25 mouse cellular contexts compared by ENCODE assay signal in the genomic region with DNA sequence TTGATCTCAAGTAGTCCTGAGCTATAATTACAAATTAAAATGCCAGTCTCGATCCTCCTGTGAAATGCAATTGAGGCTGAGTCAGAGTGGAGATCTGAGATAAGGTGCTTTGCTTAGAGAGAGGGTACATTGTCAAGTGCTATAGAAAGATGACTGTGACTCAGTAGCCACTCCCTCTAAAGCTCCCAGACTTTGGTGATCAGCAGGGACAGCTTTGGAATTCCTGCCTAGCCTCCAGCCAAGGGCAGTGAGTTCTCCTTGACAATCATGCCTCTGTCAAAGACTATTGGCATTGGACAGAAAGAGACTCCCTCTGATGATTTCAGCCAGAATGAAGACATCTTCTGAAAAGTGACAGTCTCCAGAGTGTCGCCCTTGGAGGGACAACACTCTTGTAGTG.
DNase-seq lines count a peak whose midpoint lies in the region; ATAC-seq and TF ChIP-seq lines count a peak whose summit lies in the region.
"Had no signal": no experiment of that assay in that cellular context is flagged by ENCODE, and none has a peak within 500 bp of the region (broad histone marks: within the 10 kb centered on the region; RNA-seq: fewer than 3 reads in every experiment).

No protein-coding gene starts in this region.

- no peaks in the 10 kb centered on the region for H3K9me3 ChIP-seq in heart, embryonic 12.5 days (replicated peaks)
- H3K9me3 ChIP-seq: embryonic facial prominence, embryonic 13.5 days; embryonic facial prominence, embryonic 15.5 days; forebrain, embryonic 10.5 days; forebrain, embryonic 12.5 days had no signal

- H3K79me3 ChIP-seq in C2C12 (ENCODE audit: low read depth) = peaks cover 1% of the 10 kb centered on the region

- H3K36me3 ChIP-seq in heart, embryonic 12.5 days = no peaks in the 10 kb centered on the region
- H3K36me3 ChIP-seq in C2C12 (ENCODE audit: control insufficient read depth, insufficient read depth) = no peaks in the 10 kb centered on the region
- H3K36me3 ChIP-seq in myocyte (ENCODE audit: control insufficient read depth, insufficient read depth) = no peaks in the 10 kb centered on the region
- H3K36me3 ChIP-seq: embryonic facial prominence, embryonic 13.5 days; embryonic facial prominence, embryonic 15.5 days; forebrain, embryonic 10.5 days; forebrain, embryonic 12.5 days had no signal

- no peak overlapping the region for H3K9ac ChIP-seq in heart, embryonic 12.5 days
- H3K9ac ChIP-seq: embryonic facial prominence, embryonic 13.5 days; embryonic facial prominence, embryonic 15.5 days; forebrain, embryonic 12.5 days had no signal

- TF ChIP-seq CTCF in C2C12 (IDR thresholded peaks at IDR 0.05; ENCODE audit: control insufficient read depth, insufficient read depth, insufficient read length) = no peak

- H3ac ChIP-seq in C2C12 (ENCODE audit: control insufficient read depth, insufficient read length, low read depth) (no peak overlapping the region), myocyte (ENCODE audit: control insufficient read depth, insufficient read length) (no peak overlapping the region)

- no peak overlapping the region for H3K4me2 ChIP-seq in heart, embryonic 12.5 days
- peak overlapping the region; percentile 41 for H3K4me2 ChIP-seq in myocyte (ENCODE audit: low read depth)
- H3K4me2 ChIP-seq: embryonic facial prominence, embryonic 13.5 days; embryonic facial prominence, embryonic 15.5 days; forebrain, embryonic 12.5 days had no signal

- TF ChIP-seq POLR2A in myocyte (IDR thresholded peaks at IDR 0.05; ENCODE audit: insufficient read length, low read depth) = no peak

- DNase-seq in heart, adult 11 months = peak; percentile 74
- peak; percentile 39 for DNase-seq in 3T3-L1 (ENCODE audit: low read depth, low spot score)
- no peak for DNase-seq in testis, postnatal 10 days (ENCODE audit: low spot score)
- no peak for DNase-seq in cerebellum, postnatal 10 days
- no peak for DNase-seq in layer of hippocampus, postnatal 25 days (ENCODE audit: extremely low spot score in 1 of 2, low spot score in 1 of 2)
- DNase-seq: adrenal gland, postnatal 10 days; B cell, adult 2 months; cerebellum, adult 11-12 months; cerebellum, adult 2 months; cerebellum, adult 9-10 months; cerebellum, postnatal 14 days; cerebellum, postnatal 36 days; embryo, embryonic 11 days had no signal

- no peak overlapping the region for H3K27ac ChIP-seq in heart, embryonic 12.5 days (ENCODE audit: poor library complexity, severe bottlenecking)
- H3K27ac ChIP-seq: embryonic facial prominence, embryonic 13.5 days; embryonic facial prominence, embryonic 15.5 days; forebrain, embryonic 10.5 days; forebrain, embryonic 12.5 days had no signal

- ATAC-seq in heart, embryonic 12.5 days (ENCODE audit: insufficient number of reproducible peaks, low FRiP score) = no peak
- ATAC-seq: activated CD4-positive, CD25-positive, alpha-beta regulatory T cell, adult 4 months; forebrain, embryonic 14.5 days; forebrain, embryonic 16.5 days; Patski had no signal

- H3K27me3 ChIP-seq in heart, embryonic 12.5 days (replicated peaks) = no peaks in the 10 kb centered on the region
- H3K27me3 ChIP-seq in C2C12 (ENCODE audit: control insufficient read depth, insufficient read depth, insufficient read length) (no peaks in the 10 kb centered on the region), myocyte (ENCODE audit: control insufficient read depth, insufficient read depth, insufficient read length) (no peaks in the 10 kb centered on the region)
- H3K27me3 ChIP-seq: embryonic facial prominence, embryonic 13.5 days; embryonic facial prominence, embryonic 15.5 days; forebrain, embryonic 12.5 days; Patski had no signal

- peaks cover 25% of the 10 kb centered on the region for H3K79me2 ChIP-seq in C2C12 (ENCODE audit: control insufficient read depth, insufficient read depth)
- no peaks in the 10 kb centered on the region for H3K79me2 ChIP-seq in myocyte (ENCODE audit: control insufficient read depth, insufficient read depth)

- H3K4me1 ChIP-seq in heart, embryonic 12.5 days (replicated peaks) = peaks cover 21% of the 10 kb centered on the region

- WGBS in heart, embryonic 12.5 days = 69% methylated on average over 2 of the region's 2 CpGs

- H3K4me3 ChIP-seq in heart, embryonic 12.5 days = no peak overlapping the region
- H3K4me3 ChIP-seq in C2C12 (ENCODE audit: insufficient read depth, poor library complexity, severe bottlenecking) (no peak overlapping the region), myocyte (no peak overlapping the region)
- H3K4me3 ChIP-seq: embryonic facial prominence, embryonic 13.5 days; embryonic facial prominence, embryonic 15.5 days; erythroblast, embryonic 14.5 days; forebrain, embryonic 10.5 days; forebrain, embryonic 12.5 days had no signal

TF ChIP-seq in C2C12, 6 proteins besides CTCF, POLR2A, EP300 and RAD21:
- TF ChIP-seq FOSL1 (IDR thresholded peaks at IDR 0.05; ENCODE audit: insufficient read depth, low read length, poor library complexity, severe bottlenecking) = peak; percentile 39
- no peak for TF ChIP-seq MYOG (IDR thresholded peaks at IDR 0.05; ENCODE audit: control insufficient read depth, extremely low read depth, insufficient read length)
- TF ChIP-seq MYOD1 (IDR thresholded peaks at IDR 0.05; ENCODE audit: control insufficient read depth, insufficient read length, low read depth) = peak; percentile 53
- no peak for TF ChIP-seq MAX (IDR thresholded peaks at IDR 0.05)

TF ChIP-seq in myocyte, 11 proteins besides CTCF, POLR2A, EP300 and RAD21:
- TF ChIP-seq USF1 (IDR thresholded peaks at IDR 0.05; ENCODE audit: low read depth) (no peak), CEBPB (IDR thresholded peaks at IDR 0.05; ENCODE audit: insufficient read depth, poor library complexity, severe bottlenecking) (no peak), E2F4 (IDR thresholded peaks at IDR 0.05; ENCODE audit: insufficient read depth) (no peak), MYOG (IDR thresholded peaks at IDR 0.05; ENCODE audit: control insufficient read depth in 1 of 3, insufficient read depth in 1 of 3, insufficient read length in 2 of 3, low read depth in 2 of 3) (no peak), MAX (IDR thresholded peaks at IDR 0.05; ENCODE audit: low read depth) (no peak), TCF12 (IDR thresholded peaks at IDR 0.05; ENCODE audit: insufficient read depth, poor library complexity, severe bottlenecking) (no peak), SRF (IDR thresholded peaks at IDR 0.05; ENCODE audit: control insufficient read depth, insufficient read length, low read depth) (no peak), TCF3 (IDR thresholded peaks at IDR 0.05; ENCODE audit: insufficient read length, low read depth) (no peak), MYOD1 (IDR thresholded peaks at IDR 0.05; ENCODE audit: control insufficient read depth in 1 of 3, insufficient read length in 2 of 3, low read depth in 2 of 3) (no peak), REST (IDR thresholded peaks at IDR 0.05; ENCODE audit: insufficient read depth, insufficient read length) (no peak), POLR2AphosphoS2 (IDR thresholded peaks at IDR 0.05; ENCODE audit: insufficient read length, low read depth) (no peak)

Comparison
In these comparisons a context has a peak if more than half of its experiments do, and no peak if none do; other contexts are left out.
1. DNase-seq: peak in heart, adult 11 months (single experiment) and 3T3-L1 (single experiment); none in testis, postnatal 10 days (single experiment), cerebellum, postnatal 10 days (0 of 2) and layer of hippocampus, postnatal 25 days (0 of 2).